Mouse (Mus musculus) heart, embryonic 10.5 days (tissue): ENCODE results near the gene Psme1. TPM values are rescaled to one million over a fixed set of nuclear protein-coding genes. Genes with fewer than 3 reads are reported as not detected.

ENCODE experiments used
- DNase-seq: peaks from one replicate; pipeline ENCODE4 v3.0.0-alpha.2; 2017; ENCODE audit warnings: low spot score
- H3K27ac ChIP-seq: fragments of 300-500 bp; sonication (generic); 2 replicates; pipeline ENCODE4 v1.5.1; 2016; ENCODE audit warnings: mild to moderate bottlenecking
- H3K27me3 ChIP-seq: fragments of 300-500 bp; sonication (generic); 2 replicates; pipeline ENCODE4 v1.6.1; 2016; ENCODE audit warnings: mild to moderate bottlenecking; ENCODE audit not compliant: poor library complexity, insufficient read depth, severe bottlenecking
- H3K36me3 ChIP-seq: fragments of 300-500 bp; sonication (generic); 2 replicates; pipeline ENCODE4 v1.6.1; 2016; ENCODE audit warnings: mild to moderate bottlenecking, moderate library complexity
- H3K4me1 ChIP-seq: fragments of 300-500 bp; sonication (generic); 2 replicates; pipeline ENCODE4 v1.6.1; 2016; ENCODE audit warnings: mild to moderate bottlenecking
- H3K4me3 ChIP-seq: fragments of 300-500 bp; sonication (generic); 2 replicates; pipeline ENCODE4 v1.5.1; 2016; ENCODE audit warnings: mild to moderate bottlenecking, moderate library complexity
- H3K9me3 ChIP-seq: fragments of 300-500 bp; sonication (generic); 2 replicates; pipeline ENCODE4 v1.6.1; 2016; ENCODE audit warnings: mild to moderate bottlenecking, moderate library complexity
- WGBS: fragments of 180-500 bp; shearing (Covaris S2); methylation state at CpG from one replicate; pipeline ENCODE4 v1.1.7; 2016; 5-methylcytosine and 5-hydroxymethylcytosine counted together
- polyA plus RNA-seq: library from polyadenylated mRNA; unstranded; fragments of >200 nt; fragmentation: Nextera tagmentation; extraction: Ambion mirVana; gene quantifications from 2 replicates; pipeline ENCODE4 v1.2.1, GENCODE M21; 2016

Psme1 gene
- polyA plus RNA-seq, 1 experiment from 2014 or later: 173 TPM

DNA sequence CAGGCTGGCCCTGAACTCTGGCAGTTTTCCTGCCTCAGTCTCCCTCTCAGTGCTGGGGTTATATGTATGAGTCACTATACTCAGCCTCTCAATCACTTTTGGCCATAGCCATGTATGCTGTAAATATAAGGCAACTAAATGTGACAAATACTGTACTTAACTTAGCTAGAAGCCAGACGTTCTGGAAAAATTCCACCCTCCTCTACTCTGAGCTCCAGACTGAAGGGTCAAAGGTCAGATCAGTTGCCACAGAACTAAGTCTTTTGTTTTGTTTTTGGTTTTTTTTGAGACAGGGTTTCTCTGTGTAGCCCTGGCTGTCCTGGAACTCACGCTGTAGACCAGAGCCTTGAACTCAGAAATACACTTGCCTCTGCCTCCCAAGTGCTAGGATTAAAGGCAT lies 38.0 kb downstream of the Psme1 start:
- Histone ChIP-seq H3K9me3 (no peaks in the 10 kb centered on the region), H3K4me3 (no peak overlapping the region), H3K4me1 (peaks cover 32% of the 10 kb centered on the region), H3K27ac (no peak overlapping the region), H3K36me3 (0 out of 2 replicates have a peak, but pooled peaks cover 2% of the 10 kb centered on the region), H3K27me3 (peaks cover 3% of the 10 kb centered on the region; the same call in 1 of the 2 replicates)
- 50% methylated on average over 2 of the region's 2 CpGs for WGBS
- DNase-seq: no peak

DNA sequence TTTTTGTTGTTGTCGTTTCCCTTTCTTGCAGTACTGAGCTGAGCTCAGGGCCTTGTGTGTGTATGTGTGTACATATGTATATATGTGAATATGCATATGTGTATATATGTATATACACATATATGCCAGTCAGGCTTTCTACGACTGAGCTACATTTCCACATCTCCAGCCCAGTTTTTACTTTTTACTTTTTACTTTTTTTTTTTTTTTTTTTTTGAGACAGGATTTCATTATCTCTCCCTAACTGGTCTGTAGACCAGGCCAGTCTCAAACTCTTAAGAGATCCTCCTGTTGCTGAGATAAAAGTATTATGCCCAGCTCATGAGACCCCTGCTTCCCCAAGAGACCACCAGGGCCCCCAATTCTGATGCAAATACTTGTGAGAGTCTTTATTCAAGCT lies 38.9 kb downstream of the Psme1 start:
- WGBS: 83% methylated on average over 2 of the region's 2 CpGs
- no peak overlapping the region for H3K4me3 ChIP-seq
- no peaks in the 10 kb centered on the region for H3K9me3 ChIP-seq
- H3K36me3 ChIP-seq: no peaks in the 10 kb centered on the region
- no peak for DNase-seq
- peaks cover 3% of the 10 kb centered on the region; the same call in 1 of the 2 replicates for H3K27me3 ChIP-seq
- peak overlapping the region; percentile 73; the same call in 1 of the 2 replicates for H3K27ac ChIP-seq
- peaks cover 32% of the 10 kb centered on the region for H3K4me1 ChIP-seq

DNA sequence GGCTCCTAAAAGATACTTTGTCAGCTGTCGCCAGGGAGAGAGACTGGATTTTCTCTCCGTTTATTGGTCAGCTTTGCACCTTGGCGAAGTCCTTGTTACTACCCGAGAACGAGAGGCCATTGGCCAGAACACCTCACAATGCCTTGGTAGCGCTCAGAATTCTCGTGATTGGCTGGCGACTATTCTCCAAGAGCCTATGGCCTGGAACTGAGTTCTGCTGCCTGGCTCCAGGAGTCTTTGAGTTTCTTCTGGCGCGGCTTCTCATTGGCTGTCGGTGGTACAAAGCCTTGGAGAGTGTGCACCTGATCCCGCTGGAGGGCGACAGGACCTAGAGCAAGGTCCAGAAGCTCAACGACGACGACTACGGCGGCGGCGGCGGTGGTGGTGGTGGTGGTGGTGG lies 39.9 kb downstream of the Psme1 start, which contains the start of gene Rec8:
TSS of gene Rec8 (plus strand) at position 216 of the 400 bp plus-strand sequence.
- Histone ChIP-seq H3K4me3 (peak within 1 kb of the TSS; percentile 45), H3K27ac (peak within 1 kb of the TSS; percentile 73), H3K27me3 (peaks cover 3% of the 10 kb centered on the region; the same call in 1 of the 2 replicates), H3K4me1 (peaks cover 28% of the 10 kb centered on the region), H3K9me3 (no peaks in the 10 kb centered on the region), H3K36me3 (no peaks in the 10 kb centered on the region; the same call in 1 of the 2 replicates)
- WGBS: 12% methylated on average over 21 of the region's 21 CpGs
- peak; percentile 94 for DNase-seq

DNA sequence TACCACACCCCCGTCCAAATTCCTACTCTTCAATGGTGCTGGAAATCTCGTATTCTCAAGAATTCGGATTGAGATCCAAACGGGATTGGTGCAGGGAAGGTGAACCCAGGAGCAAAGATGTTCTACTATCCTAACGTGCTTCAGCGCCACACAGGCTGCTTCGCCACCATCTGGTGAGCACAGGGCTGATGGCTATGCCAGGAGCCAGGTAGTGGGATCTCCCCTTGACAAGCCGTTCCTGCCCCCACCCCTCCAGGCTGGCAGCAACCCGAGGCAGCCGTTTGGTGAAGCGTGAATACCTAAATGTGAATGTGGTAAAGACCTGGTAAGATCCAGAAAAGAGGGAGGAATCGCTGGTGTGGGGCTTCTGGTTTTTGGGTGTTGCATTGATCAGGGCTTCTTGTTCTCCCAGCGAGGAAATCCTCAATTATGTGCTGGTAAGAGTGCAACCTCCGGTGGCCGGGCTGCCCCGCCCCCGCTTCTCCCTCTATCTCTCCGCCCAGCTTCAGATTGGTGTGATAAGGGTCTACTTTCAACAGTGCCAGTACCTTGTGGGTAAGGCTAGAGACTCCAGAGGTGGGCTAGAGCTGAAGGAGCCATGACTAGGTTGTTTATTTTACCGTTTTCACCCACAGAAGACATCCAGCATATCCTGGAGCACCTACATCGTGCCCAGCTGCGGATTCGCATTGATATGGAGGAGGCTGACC lies 40.7 kb downstream of the Psme1 start:
- Histone ChIP-seq H3K27me3 (peaks cover 3% of the 10 kb centered on the region; the same call in 1 of the 2 replicates), H3K4me1 (peaks cover 25% of the 10 kb centered on the region), H3K9me3 (no peaks in the 10 kb centered on the region), H3K36me3 (peaks cover 5% of the 10 kb centered on the region; the same call in 1 of the 2 replicates), H3K4me3 (peak overlapping the region; percentile 45), H3K27ac (peak overlapping the region; percentile 73)
- DNase-seq: no peak
- WGBS: 27% methylated on average over 22 of the region's 22 CpGs

DNA sequence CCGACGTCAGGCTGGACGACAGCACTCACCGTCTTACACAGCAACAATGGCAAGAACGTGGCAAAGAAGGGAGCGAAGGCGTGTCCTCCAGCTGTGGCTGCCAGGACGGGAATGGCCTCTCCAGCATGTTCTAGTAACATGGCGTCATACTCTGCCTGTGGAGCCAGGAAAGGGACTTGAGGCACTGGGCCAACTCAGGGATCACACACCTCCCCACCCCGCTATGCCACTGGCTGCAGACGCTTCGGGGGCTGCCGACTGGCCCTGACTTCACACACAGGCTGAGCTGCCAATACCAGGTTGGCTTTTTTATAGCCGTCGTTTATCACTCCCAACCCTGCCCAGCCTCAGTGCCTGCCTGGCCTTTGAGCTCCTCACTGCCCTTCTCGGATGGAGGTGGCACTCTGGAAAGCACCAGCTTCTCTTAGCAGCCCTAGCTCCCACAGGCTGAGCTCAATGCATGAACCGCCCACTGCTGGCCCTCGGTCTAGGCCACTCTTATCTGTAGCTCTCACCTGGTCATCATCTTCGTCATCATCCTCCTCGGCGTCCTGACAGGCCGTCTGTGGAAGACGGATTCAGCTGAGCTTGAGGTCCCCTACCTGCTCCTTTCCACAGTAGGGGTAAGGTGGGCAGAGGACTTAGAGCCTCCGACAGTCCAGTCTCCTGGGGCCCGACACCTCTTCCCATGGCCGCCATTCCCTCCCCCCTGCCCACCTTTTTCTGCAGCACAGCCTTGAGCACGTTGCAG lies 50.3 kb downstream of the Psme1 start:
- Histone ChIP-seq H3K4me3 (no peak overlapping the region), H3K27ac (no peak overlapping the region), H3K9me3 (no peaks in the 10 kb centered on the region), H3K36me3 (peaks cover 100% of the 10 kb centered on the region), H3K27me3 (no peaks in the 10 kb centered on the region), H3K4me1 (peaks cover 6% of the 10 kb centered on the region; the same call in 1 of the 2 replicates)
- no peak for DNase-seq
- WGBS: 87% methylated on average over 27 of the region's 27 CpGs

DNA sequence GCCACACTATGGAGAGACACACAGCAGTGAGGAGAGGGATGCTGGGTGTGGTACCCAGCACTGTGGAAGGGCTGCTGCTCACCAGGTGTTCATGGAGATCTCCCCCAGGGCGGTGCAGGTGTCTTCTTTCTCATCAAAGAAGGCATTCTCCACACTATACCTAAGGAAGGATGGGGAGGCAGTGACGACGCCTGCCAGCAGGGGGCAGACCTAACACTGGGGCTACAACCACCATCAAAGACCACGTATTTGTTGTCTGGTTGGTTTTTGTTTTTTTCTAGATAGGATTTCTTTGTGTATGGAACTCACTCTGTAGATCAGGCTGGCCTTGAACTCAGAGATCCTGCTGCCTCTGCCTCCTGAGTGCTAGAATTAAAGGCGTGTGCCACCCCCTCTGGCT lies 51.4 kb downstream of the Psme1 start:
- no peaks in the 10 kb centered on the region for H3K9me3 ChIP-seq
- H3K4me3 ChIP-seq: no peak overlapping the region
- peaks cover 6% of the 10 kb centered on the region for H3K4me1 ChIP-seq
- 54% methylated on average over 5 of the region's 5 CpGs for WGBS
- DNase-seq: no peak
- H3K36me3 ChIP-seq: peaks cover 100% of the 10 kb centered on the region
- no peaks in the 10 kb centered on the region for H3K27me3 ChIP-seq
- H3K27ac ChIP-seq: no peak overlapping the region

Other genes starting within 250 kb of the Psme1 start
- 62.6 and 85.5 TPM in 2 replicates for gene Dhrs4, start 99.4 kb upstream of the Psme1 start, polyA plus RNA-seq
- 1.5 and 3.3 TPM in 2 replicates for gene Carmil3, start 87.5 kb upstream of the Psme1 start, polyA plus RNA-seq
- 0.36 and 0.41 TPM in 2 replicates for gene Cpne6, start 67.7 kb upstream of the Psme1 start, polyA plus RNA-seq
- gene Nrl, start 53.1 kb upstream of the Psme1 start, polyA plus RNA-seq: not detected in 2 replicates
- 31.5 and 32.5 TPM in 2 replicates for gene Pck2, start 37.9 kb upstream of the Psme1 start, polyA plus RNA-seq
- 69.9 and 75.2 TPM in 2 replicates for gene Dcaf11, start 18.1 kb upstream of the Psme1 start, polyA plus RNA-seq
- 1.3 TPM in 1 of 2 replicates, not detected in the other for gene A730061H03Rik, start 17.7 kb upstream of the Psme1 start, polyA plus RNA-seq
- 74.6 and 136 TPM in 2 replicates for gene Fitm1, start 2.5 kb upstream of the Psme1 start, polyA plus RNA-seq
- 17.1 and 22.1 TPM in 2 replicates for gene Emc9, start 7.2 kb downstream of the Psme1 start, polyA plus RNA-seq
- gene Psme2, start 13.0 kb downstream of the Psme1 start, polyA plus RNA-seq: 188 and 205 TPM in 2 replicates
- gene Rnf31, start 13.6 kb downstream of the Psme1 start, polyA plus RNA-seq: 14.4 and 21.9 TPM in 2 replicates
- gene Irf9, start 25.4 kb downstream of the Psme1 start, polyA plus RNA-seq: 5.9 and 7.4 TPM in 2 replicates
- gene Rec8, start 39.9 kb downstream of the Psme1 start, polyA plus RNA-seq: 13.7 and 17.6 TPM in 2 replicates
- gene Ipo4, start 57.8 kb downstream of the Psme1 start, polyA plus RNA-seq: 103 and 108 TPM in 2 replicates
- gene Gm49378, start 59.8 kb downstream of the Psme1 start, polyA plus RNA-seq: 2.3 and 3.1 TPM in 2 replicates
- 91.6 and 96.4 TPM in 2 replicates for gene Tm9sf1, start 65.7 kb downstream of the Psme1 start, polyA plus RNA-seq
- gene Tssk4, start 72.1 kb downstream of the Psme1 start, polyA plus RNA-seq: 0.27 and 0.57 TPM in 2 replicates
- 71.6 and 79.7 TPM in 2 replicates for gene Mdp1, start 82.4 kb downstream of the Psme1 start, polyA plus RNA-seq
- gene Gmpr2, start 93.8 kb downstream of the Psme1 start, polyA plus RNA-seq: 50.8 and 58.8 TPM in 2 replicates
- 543 and 573 TPM in 2 replicates for gene Nedd8, start 94.0 kb downstream of the Psme1 start, polyA plus RNA-seq
- 44.4 and 50.4 TPM in 2 replicates for gene Tinf2, start 103.7 kb downstream of the Psme1 start, polyA plus RNA-seq
- gene Tgm1, start 135.8 kb downstream of the Psme1 start, polyA plus RNA-seq: 0.46 and 1.6 TPM in 2 replicates
- gene Rabggta, start 144.1 kb downstream of the Psme1 start, polyA plus RNA-seq: 25.1 and 29.4 TPM in 2 replicates
- gene Dhrs1, start 167.6 kb downstream of the Psme1 start, polyA plus RNA-seq: 59.7 and 60.5 TPM in 2 replicates
- 33.2 and 49.1 TPM in 2 replicates for gene Nop9, start 167.6 kb downstream of the Psme1 start, polyA plus RNA-seq
- gene Cideb, start 180.3 kb downstream of the Psme1 start, polyA plus RNA-seq: 1.4 and 2.0 TPM in 2 replicates
- 0.44 and 1.1 TPM in 2 replicates for gene Ltb4r2, start 183.3 kb downstream of the Psme1 start, polyA plus RNA-seq
- gene Ltb4r1, start 187.8 kb downstream of the Psme1 start, polyA plus RNA-seq: 0.53 and 0.79 TPM in 2 replicates
- gene Adcy4, start 206.0 kb downstream of the Psme1 start, polyA plus RNA-seq: 14.5 and 18.1 TPM in 2 replicates
- gene Ripk3, start 210.7 kb downstream of the Psme1 start, polyA plus RNA-seq: 20.0 and 32.0 TPM in 2 replicates
- gene Nfatc4, start 245.0 kb downstream of the Psme1 start, polyA plus RNA-seq: 15.4 and 35.8 TPM in 2 replicates